10 mouse cellular contexts compared by ENCODE assay signal in the genomic region with DNA sequence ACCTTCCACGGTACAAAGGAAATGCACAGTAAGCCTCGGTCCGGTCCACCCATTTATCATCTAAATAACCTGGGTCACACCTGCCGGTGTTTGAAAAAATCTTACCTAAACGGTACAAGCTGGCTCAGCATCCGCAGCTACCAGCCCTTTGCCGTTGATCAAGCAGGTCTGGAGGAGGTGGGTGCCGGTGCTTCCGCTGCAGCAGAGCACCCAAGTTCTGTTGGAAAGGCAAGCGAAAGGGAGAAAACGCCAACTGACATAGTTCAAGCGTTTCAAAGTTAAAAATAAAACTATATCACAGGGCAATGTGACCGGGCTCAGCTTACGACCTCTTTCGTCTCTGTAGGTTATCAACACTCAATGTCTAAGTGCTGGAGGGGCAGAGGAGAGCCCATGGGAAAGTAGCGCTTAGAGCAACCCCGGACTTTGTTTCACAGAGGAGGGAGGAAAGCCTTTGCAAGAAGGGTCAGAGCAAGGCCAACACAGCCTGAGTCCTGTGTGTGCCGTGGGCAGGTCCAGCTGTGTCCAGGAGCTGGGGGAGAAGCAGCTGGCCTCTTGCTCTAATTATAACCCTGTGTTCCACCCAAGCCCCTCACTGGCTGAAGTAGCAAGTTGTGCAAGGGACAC. TPM values are rescaled to one million over a fixed set of nuclear protein-coding genes. Genes with fewer than 3 reads are reported as not detected.
A peak's percentile ranks its signal among the peaks of the same experiment; 100 is the strongest.
DNase-seq lines count a peak whose midpoint lies in the region; ATAC-seq and TF ChIP-seq lines count a peak whose summit lies in the region.
"Had no signal": no experiment of that assay in that cellular context is flagged by ENCODE, and none has a peak within 500 bp of the region (broad histone marks: within the 10 kb centered on the region; RNA-seq: fewer than 3 reads in every experiment).

A gene (minus strand): TSS at position 469 of the 627 bp plus-strand sequence.

- H3K27ac ChIP-seq in hindbrain, embryonic 10.5 days, result peak within 1 kb of the TSS; percentile 56; the same call in 1 of the 2 replicates
- H3K27ac ChIP-seq in hindbrain, embryonic 12.5 days, result no peak within 1 kb of the TSS
- H3K27ac ChIP-seq in kidney, adult 2 months (ENCODE audit: insufficient read depth, low read depth, low read length), result peak within 1 kb of the TSS; percentile 89
- no peak within 1 kb of the TSS for H3K27ac ChIP-seq in limb, embryonic 15.5 days

- no peak for ATAC-seq in hindbrain, embryonic 12.5 days (ENCODE audit: low FRiP score)
- ATAC-seq in limb, embryonic 15.5 days (ENCODE audit: insufficient number of reproducible peaks, low FRiP score, low TSS enrichment, low read depth), result 0 out of 2 replicates have a peak, but pooled peaks have one; percentile 45

- no peak within 1 kb of the TSS for H3K4me3 ChIP-seq in hindbrain, embryonic 10.5 days
- no peak within 1 kb of the TSS for H3K4me3 ChIP-seq in hindbrain, embryonic 12.5 days
- H3K4me3 ChIP-seq in kidney, adult 2 months (ENCODE audit: insufficient read depth, low read depth, low read length), result peak within 1 kb of the TSS; percentile 64
- H3K4me3 ChIP-seq in limb, embryonic 15.5 days, result no peak within 1 kb of the TSS

- no peak for TF ChIP-seq CTCF in kidney, adult 2 months (conservative IDR thresholded peaks at IDR 0.05; ENCODE audit: insufficient read depth, insufficient read length, low read depth, low read length)

- WGBS in hindbrain, embryonic 10.5 days, result 79% methylated on average over 18 of the region's 18 CpGs
- WGBS in hindbrain, embryonic 12.5 days, result 69% methylated on average over 18 of the region's 18 CpGs
- WGBS in kidney, adult 2 months, result 27% methylated on average over 18 of the region's 18 CpGs
- 48% methylated on average over 18 of the region's 18 CpGs for whole genome bisulfite sequencing in limb, embryonic 15.5 days

- no peaks in the 10 kb centered on the region for H3K36me3 ChIP-seq in hindbrain, embryonic 10.5 days
- no peaks in the 10 kb centered on the region for H3K36me3 ChIP-seq in hindbrain, embryonic 12.5 days
- no peaks in the 10 kb centered on the region for H3K36me3 ChIP-seq in kidney, adult 2 months (ENCODE audit: control insufficient read depth, insufficient read depth, low read length)
- no peaks in the 10 kb centered on the region for H3K36me3 ChIP-seq in limb, embryonic 15.5 days

- no peak for TF ChIP-seq POLR2A in kidney, adult 2 months (IDR thresholded peaks at IDR 0.05; ENCODE audit: low read depth, low read length)

- no peak for DNase-seq in hindbrain, embryonic 10.5 days (ENCODE audit: low spot score)
- DNase-seq in heart, adult 8-10 months (ENCODE audit: low spot score), result peak; percentile 42
- peak; percentile 54 for DNase-seq in kidney, adult 2 months
- DNase-seq in cerebellum, adult 9-11 months, result no peak
- DNase-seq in adrenal gland, adult 8-10 months, result no peak
- no peak for DNase-seq in thymus, adult 18-20 months

- no peaks in the 10 kb centered on the region for H3K9me3 ChIP-seq in hindbrain, embryonic 10.5 days
- no peaks in the 10 kb centered on the region for H3K9me3 ChIP-seq in hindbrain, embryonic 12.5 days (replicated peaks)
- H3K9me3 ChIP-seq in limb, embryonic 15.5 days, result no peaks in the 10 kb centered on the region

- H3K4me2 ChIP-seq in hindbrain, embryonic 12.5 days (replicated peaks), result no peak within 1 kb of the TSS
- no peak within 1 kb of the TSS for H3K4me2 ChIP-seq in limb, embryonic 15.5 days

- H3K4me1 ChIP-seq in hindbrain, embryonic 10.5 days (replicated peaks), result peaks cover 9% of the 10 kb centered on the region; the same call in 1 of the 2 replicates
- no peaks in the 10 kb centered on the region for H3K4me1 ChIP-seq in hindbrain, embryonic 12.5 days
- peaks cover 6% of the 10 kb centered on the region; the same call in 1 of the 2 replicates for H3K4me1 ChIP-seq in kidney, adult 2 months (ENCODE audit: control insufficient read depth, insufficient read depth, low read length)
- H3K4me1 ChIP-seq in limb, embryonic 15.5 days, result no peaks in the 10 kb centered on the region

- no peak within 1 kb of the TSS for H3K9ac ChIP-seq in hindbrain, embryonic 12.5 days
- no peak within 1 kb of the TSS for H3K9ac ChIP-seq in limb, embryonic 15.5 days

- no peaks in the 10 kb centered on the region for H3K27me3 ChIP-seq in hindbrain, embryonic 10.5 days (ENCODE audit: insufficient read depth, poor library complexity, severe bottlenecking)
- H3K27me3 ChIP-seq in hindbrain, embryonic 12.5 days, result no peaks in the 10 kb centered on the region
- no peaks in the 10 kb centered on the region for H3K27me3 ChIP-seq in kidney, adult 2 months (replicated peaks; ENCODE audit: control insufficient read depth, insufficient read depth, low read length)
- H3K27me3 ChIP-seq in limb, embryonic 15.5 days, result no peaks in the 10 kb centered on the region

RNA-seq across cellular contexts. Expression of the gene that starts here (rescaled TPM):
- 0.15 TPM in 1 of 2 replicates, not detected in the other for polyA plus RNA-seq in hindbrain, embryonic 10.5 days (2016; fragmentation: Nextera tagmentation; extraction: Ambion mirVana)
- 0.04 TPM in 1 of 2 replicates, not detected in the other for polyA plus RNA-seq in hindbrain, embryonic 12.5 days (2016; fragmentation: Nextera tagmentation; extraction: Ambion mirVana)
- 100 to 1,000 TPM; 220 to 269 (median 244) TPM for total RNA-seq in heart, adult 8-10 months (2022)
- 9.0 and 9.4 TPM in 2 replicates for polyA plus RNA-seq in kidney, adult 2 months (2012; rRNA removed)
- 0.31 and 0.32 TPM in 2 replicates for polyA plus RNA-seq in limb, embryonic 15.5 days (2015; fragmentation: Nextera tagmentation; extraction: Ambion mirVana)
- under 1 TPM; 0.06 to 0.38 (median 0.31) TPM for total RNA-seq in adrenal gland, adult 8-10 months (2022)
- polyA plus RNA-seq: hindbrain, embryonic 11.5 days; stomach, embryonic 14.5 days had no signal

Comparison
In these comparisons a context has a peak if more than half of its experiments do, and no peak if none do; other contexts are left out.
1. RNA of the gene that starts here (total RNA-seq): 220 to 269 TPM in heart, adult 8-10 months; 0.06 to 0.38 TPM in adrenal gland, adult 8-10 months; every median in the first group is over 100 times any median in the second.
2. H3K27ac ChIP-seq: peak in hindbrain, embryonic 10.5 days (single experiment) and kidney, adult 2 months (single experiment); none in hindbrain, embryonic 12.5 days (single experiment) and limb, embryonic 15.5 days (single experiment).
3. Peak in ATAC-seq in limb, embryonic 15.5 days; RNA of the gene not detected or under 1 TPM.
4. DNase-seq: peak in heart, adult 8-10 months (single experiment) and kidney, adult 2 months (single experiment); none in hindbrain, embryonic 10.5 days (single experiment), cerebellum, adult 9-11 months (single experiment), adrenal gland, adult 8-10 months (single experiment) and thymus, adult 18-20 months (0 of 2).